Mouse (Mus musculus) left cerebral cortex, postnatal 25 days (tissue): ENCODE measurements around the gene Lhx3. TPM values are rescaled to one million over a fixed set of nuclear protein-coding genes. Genes with fewer than 3 reads are reported as not detected.

Source experiments
- DNase-seq, 2 experiments: peaks; one replicate each; pipeline ENCODE4 v3.0.0; 2022; ENCODE audit warnings: low spot score in 2 of 2, mixed read lengths in 1 of 2
- intact Hi-C: fragments of 180-260 bp; cut with DNase I; formaldehyde crosslinking; loops from one replicate; pipeline ENCODE4 v1.15.1; 2025
- total RNA-seq, 2 experiments: library from RNA; stranded (reverse); gene quantifications; 2 replicates each; pipeline ENCODE4 v1.2.3; 2021

Lhx3 gene
- total RNA-seq, 2 experiments from 2014 or later: 0.16 TPM; not detected in 1

DNA sequence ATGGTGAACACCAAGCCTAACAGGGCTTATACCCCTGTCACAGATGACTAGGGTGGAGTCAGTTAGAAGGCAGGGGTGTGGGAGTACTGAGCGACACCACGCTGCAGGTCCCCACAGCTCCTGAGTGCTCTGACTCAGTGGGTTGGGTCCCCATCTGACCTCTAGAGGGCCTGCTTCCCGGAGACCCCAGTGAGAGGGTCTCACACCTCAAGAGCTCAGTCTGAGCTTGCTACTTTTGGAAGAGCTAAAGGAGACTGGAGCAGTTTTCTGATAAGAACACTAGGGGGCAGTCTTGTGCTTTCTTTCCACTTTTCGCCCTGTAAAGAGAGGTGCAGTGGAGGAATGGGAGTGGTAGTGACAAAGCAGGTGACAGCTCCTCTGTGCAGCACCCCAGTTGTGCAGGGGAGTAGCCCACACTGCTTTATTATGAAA is 54.2 kb downstream of the Lhx3 start:
- intact Hi-C loops: loop anchor here (1.0 to 10.0 kb wide), 3 partner anchors 73 to 411 kb away; no protein-coding TSS in a partner anchor
- DNase-seq: peak; percentile 40 to 59

GRCm38 (mm10) chr2:26153295-26153694 is 54.8 kb downstream of the Lhx3 start:
- intact Hi-C loops: loop anchor here (1.0 to 10.0 kb wide), 2 partner anchors 74 to 412 kb away; no protein-coding TSS in a partner anchor
- DNase-seq: peak in 1 of 2 experiments; percentile 15

Other genes with a start within 250 kb of the Lhx3 start
- 100 to 1,000 TPM; 148 to 162 TPM for gene Camsap1, start 225.0 kb downstream of the Lhx3 start, total RNA-seq
- gene Ubac1, start 186.5 kb downstream of the Lhx3 start, total RNA-seq: 10 to 100 TPM; 59.1 to 68.2 TPM
- 10 to 100 TPM; 64.8 to 75.2 TPM for gene Nacc2, start 85.1 kb downstream of the Lhx3 start, total RNA-seq
- 10 to 100 TPM; 23.0 to 23.5 TPM for gene Qsox2, start 29.2 kb upstream of the Lhx3 start, total RNA-seq
- gene Ccdc187, start 86.3 kb upstream of the Lhx3 start, total RNA-seq: 1 to 10 TPM in 1 of 2 experiments, under 1 TPM in 1; 0.57 to 4.3 TPM
- gene Gpsm1, start 107.2 kb upstream of the Lhx3 start, total RNA-seq: 10 to 100 TPM; 48.7 to 51.4 TPM
- 10 to 100 TPM; 28.0 to 28.4 TPM for gene Dnlz, start 143.8 kb upstream of the Lhx3 start, total RNA-seq
- gene Card9, start 152.6 kb upstream of the Lhx3 start, total RNA-seq: 1 to 10 TPM; 2.6 to 3.3 TPM
- 10 to 100 TPM; 56.9 to 67.7 TPM for gene Snapc4, start 172.4 kb upstream of the Lhx3 start, total RNA-seq
- gene Entr1, start 181.0 kb upstream of the Lhx3 start, total RNA-seq: 100 to 1,000 TPM; 146 to 163 TPM
- gene Pmpca, start 181.1 kb upstream of the Lhx3 start, total RNA-seq: 10 to 100 TPM; 92.3 to 92.8 TPM
- 10 to 100 TPM; 19.9 to 22.4 TPM for gene Inpp5e, start 200.9 kb upstream of the Lhx3 start, total RNA-seq
- 10 to 100 TPM; 43.1 to 49.2 TPM for gene Sec16a, start 236.9 kb upstream of the Lhx3 start, total RNA-seq